Mouse (Mus musculus): ENCODE measurements around the gene Rbms3. TPM values are rescaled to one million over a fixed set of nuclear protein-coding genes. Genes with fewer than 3 reads are reported as not detected.
A peak's percentile ranks its signal among the peaks of the same experiment; 100 is the strongest.

The Rbms3 gene
- total RNA-seq (2021), result 10 to 100 TPM; 19.8 to 27.8 TPM
- long read RNA-seq, experiment 1, result 0 reads
- long read RNA-seq, experiment 2, partial matches to known transcripts, result 5 of 8 reads
- long read RNA-seq, experiment 2, other reads (novel, unspliced or antisense), result 2 of 8 reads

DNA sequence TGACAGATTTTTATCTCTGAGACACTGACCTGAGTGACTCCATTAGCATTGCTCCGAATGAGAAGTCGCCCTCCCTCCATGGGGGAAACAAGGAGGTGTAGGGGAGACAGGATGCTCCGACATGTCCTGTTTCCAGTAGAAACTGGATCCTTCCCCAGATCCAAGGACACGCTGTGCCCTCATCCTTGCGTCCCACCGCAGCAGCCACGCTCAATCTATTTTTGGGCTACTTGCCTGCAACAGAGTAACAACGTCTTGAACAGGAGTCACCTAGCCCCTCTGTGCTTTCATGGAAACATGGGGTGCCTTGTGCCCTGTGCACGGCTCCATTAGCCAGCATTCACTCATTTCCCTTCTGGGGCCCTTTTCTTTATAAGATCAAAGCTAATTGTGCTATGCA is at the start of gene Rbms3:
TSS of gene Rbms3 (minus strand) at position 143 of the 400 bp plus-strand sequence.
- DNase-seq (ENCODE audit: low spot score in 2 of 2), result no peak

DNA sequence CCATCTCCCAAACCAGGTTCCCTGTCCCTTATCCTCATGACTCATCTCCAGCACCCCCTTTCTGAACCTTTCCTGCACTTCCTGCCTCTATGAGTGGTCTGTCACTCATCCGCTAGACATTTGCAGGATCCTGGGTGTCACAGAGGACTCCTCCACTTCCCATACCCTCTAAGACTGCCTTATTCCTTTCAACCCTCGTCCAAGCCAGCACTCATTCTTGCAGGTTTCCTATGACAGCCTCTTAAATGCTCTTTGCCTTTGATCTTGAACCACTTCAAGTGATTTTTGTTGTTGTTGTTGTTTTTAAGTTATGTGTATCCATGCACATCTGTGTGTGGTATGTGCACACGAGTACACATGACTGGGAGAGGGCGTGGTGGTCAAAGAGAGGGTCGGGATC is 43.6 kb upstream of the Rbms3 start:
- DNase-seq (ENCODE audit: low spot score in 2 of 2), result no peak

DNA sequence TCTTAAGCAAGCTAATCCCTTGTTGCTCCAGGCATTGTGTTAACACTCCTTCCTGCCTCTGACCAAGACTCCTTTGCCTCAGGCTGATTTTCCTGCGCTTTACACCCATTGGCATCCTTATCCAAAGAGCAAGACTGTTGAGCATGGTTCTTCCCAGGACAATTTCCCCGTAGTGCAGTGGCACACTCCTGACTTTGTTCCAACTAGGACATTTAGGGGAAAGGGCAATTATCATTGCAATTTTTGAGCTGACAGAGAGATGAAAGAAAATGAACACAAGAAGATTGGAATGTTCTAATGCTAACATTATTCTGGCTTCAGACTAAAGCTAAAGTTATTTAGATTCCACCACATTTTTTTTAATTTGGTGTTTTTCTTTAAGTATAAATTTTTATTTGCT is 24.9 kb upstream of the Rbms3 start:
- no peak for DNase-seq (ENCODE audit: low spot score in 2 of 2)

DNA sequence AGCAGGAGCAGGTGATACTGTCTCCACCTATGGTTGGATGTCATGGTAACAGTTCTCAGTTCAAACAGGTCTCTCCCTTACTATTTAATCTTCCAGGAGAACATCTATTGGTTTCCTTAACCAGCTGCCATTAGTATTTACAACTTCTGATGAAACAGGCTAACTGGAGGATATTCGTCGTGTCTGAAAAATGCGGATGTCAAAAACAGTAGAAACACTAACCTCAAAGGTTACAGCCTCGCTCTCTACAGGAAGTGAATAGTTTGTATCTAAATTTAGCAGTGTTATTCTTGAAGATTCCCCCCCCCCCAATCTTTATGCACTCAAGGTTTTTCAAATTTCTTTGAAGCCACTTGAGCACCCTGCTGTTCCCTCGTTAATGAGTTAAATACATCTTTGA is 23.9 kb upstream of the Rbms3 start:
- no peak for DNase-seq (ENCODE audit: low spot score in 2 of 2)

DNA sequence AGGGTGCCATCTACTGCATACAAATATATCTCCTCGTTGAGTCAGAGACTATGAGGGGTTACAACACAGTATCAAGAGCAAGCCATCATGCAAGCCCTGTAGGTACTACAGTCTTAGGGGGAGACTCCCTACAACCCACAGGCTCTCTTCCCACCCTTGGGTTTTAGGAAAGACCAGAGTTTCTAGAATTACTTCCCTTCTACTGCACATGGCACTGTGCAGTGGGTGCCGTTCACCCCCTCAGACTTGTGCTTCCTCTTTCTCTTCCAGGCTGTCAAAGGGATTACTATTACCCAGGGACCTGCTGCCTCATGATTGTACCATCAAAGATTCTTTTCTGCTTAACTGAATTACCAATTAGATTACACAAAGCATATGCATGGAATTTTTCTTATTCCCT is 16.4 kb upstream of the Rbms3 start:
- no peak for DNase-seq (ENCODE audit: low spot score in 2 of 2)

DNA sequence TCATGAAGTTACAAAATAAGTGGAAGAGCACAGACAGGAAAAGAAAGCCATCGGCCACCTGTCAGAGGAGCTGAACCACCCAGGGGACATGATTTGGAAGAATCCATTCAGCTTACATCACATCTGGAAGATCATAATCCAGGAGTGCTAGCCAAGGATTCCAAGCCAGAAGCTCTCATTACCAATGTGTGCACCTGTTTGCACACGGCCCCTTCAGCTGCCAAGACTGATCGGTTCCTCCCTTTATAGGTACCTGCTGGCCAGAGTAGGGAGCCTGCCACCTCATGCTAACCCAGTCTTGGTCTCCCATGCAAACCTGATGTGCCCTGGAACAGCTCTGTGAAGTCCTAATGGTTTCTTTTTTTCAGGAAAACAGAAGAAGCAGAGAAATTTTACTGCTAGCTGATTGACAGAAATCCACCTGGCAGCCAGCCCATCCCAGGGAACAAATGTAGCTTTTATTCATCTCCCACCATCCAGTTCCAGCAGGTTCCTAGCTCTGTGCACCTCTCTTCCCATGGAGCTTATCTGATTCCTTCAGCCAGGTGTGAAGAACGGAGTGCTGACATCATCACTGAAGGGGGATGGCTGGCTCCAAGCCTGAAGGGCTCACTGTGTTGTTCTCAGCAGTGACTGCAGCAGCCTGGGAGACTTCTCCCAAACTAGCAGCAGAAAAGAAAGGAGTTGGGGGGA is 11.5 kb upstream of the Rbms3 start:
- DNase-seq (ENCODE audit: low spot score in 2 of 2), result no peak

DNA sequence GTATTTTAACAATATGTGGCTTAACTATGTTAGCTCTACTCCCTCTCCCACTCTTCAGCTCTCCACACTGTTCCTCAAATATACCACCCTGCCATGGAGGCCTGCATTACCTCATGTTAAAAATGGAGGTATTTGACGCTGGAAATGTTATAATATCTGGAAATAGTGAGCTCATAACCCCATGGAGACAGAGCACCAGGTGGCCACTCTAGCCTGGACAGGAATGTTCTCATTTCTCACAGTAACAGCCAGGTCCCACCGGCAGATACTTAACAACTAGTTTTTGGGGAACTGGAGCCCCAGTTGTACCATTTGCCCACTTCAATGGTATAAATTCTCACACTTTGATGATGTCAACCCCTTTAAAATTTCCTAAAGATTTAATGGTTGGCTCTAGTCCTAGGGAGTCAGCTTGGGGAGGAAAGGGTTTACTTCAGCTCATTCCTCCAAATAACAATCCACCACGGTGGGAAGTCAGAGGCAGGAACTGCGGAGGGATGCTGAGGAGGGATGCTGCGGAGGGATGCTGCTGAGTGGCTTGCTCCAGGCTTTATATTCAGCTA is 9.0 kb upstream of the Rbms3 start:
- no peak for DNase-seq (ENCODE audit: low spot score in 2 of 2)

DNA sequence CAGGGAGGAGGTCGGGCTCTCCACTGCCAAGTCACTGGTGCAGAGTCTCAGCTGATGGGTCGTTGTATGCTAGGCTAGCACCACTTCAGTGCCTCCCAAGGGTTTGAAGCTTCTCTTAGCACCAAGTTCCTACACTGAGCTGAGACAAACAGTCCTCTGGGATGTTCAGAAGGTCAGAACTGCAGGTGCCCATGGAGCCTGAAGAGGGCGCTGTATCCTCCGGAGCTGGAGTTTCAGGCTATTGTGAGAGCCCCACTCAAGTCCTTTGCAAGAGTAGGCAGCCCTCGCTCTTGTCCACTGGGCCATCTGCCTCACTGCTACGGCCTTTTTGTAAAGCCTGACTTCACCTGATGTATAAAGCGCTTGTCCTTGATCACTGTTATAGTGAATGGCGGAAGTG is 6.8 kb upstream of the Rbms3 start:
- DNase-seq (ENCODE audit: low spot score in 2 of 2), result no peak

DNA sequence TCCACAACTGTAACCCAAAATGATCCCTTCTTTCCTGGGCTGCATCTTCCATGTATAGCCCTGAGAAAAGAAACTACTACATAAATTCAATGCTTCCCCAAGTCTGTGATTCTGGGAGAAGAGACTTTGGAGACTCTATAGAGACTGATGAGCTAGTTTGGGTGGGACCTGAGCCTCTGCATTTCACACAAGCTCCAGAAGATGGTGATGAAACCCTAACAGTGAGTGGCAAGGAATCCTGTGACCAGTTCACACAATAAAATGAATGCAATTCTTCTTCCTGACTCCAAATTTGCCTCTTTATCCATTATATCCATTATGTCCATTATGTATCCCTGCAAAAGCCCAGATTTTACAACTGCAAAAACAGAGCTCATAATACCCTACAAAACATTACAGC is 2.5 kb downstream of the Rbms3 start:
- DNase-seq (ENCODE audit: low spot score in 2 of 2), result no peak

DNA sequence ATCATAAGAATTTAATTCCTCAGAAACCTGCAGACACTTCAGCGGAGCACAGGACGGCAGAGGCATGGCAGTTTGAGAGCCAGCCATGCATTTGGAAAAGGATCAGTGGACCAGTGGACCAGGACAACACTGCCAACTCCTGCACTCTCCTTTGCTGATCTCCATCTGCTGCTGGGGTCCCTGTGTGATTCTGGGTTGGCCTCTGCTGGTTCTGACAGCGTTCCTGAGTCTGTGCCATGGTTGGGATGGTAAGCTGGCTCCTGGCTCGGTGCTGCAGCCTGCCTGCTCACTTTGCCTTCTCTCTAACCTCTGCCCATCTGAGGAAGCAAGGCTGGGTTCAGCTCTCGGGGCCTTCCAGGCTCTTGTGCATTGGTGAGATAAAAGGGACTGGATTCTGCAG is 28.9 kb downstream of the Rbms3 start:
- DNase-seq (ENCODE audit: low spot score in 2 of 2), result no peak

DNA sequence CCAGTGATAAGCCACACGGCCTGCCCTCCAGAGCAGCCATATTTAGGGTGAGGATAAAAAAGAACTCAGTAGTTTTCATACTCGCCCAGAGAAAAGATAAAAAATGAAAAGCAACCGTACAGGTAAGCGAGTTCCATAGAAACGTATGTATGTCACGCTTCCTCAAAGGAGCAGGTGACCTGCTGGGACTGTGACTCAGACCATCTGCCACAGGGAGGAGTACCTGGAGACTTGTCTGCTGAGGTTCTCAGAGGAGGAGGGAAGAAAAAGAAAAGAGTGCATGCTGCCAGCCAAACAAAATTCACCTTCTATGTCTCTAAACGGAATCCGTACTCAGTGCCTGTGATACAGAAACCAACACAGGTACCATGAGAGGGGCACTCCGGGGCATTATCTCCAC is 30.4 kb downstream of the Rbms3 start:
- DNase-seq (ENCODE audit: low spot score in 2 of 2), result no peak

DNA sequence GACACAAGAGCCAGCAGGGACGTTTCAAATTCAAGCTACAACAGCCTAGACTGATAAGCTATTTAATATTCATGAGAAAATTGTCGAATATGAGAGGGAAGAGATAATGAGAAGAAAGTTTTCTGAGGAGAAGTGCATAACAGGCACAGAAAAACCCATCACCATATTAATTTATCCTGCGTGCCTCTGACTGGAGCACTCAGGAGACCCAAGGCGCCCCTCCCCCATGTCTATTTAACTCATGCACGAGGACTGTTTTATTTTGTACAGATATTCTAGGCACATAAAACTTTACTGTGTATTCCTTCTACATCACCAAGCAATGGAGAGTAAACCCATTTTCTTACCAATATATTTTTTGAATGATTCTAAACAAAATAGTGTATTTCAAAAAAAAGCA is 33.6 kb downstream of the Rbms3 start:
- no peak for DNase-seq (ENCODE audit: low spot score in 2 of 2)

DNA sequence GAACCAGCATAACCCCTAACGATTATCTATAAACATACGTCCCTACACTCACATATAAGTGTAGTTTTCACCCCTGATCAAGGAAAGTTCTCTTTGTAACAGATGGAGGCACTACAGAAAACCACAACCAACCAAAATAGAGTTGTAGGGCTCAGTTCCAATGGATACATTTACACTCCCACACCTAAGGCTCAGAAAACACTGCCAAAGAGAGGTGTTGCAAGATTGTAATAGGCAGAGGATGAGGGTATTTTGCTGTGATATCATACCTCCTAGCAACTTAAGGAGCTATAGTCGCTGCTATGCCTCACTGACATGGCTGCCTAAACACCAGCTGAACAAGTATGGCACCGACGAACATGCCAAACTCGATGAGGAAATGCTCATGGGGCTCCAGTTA is 44.4 kb downstream of the Rbms3 start:
- no peak for DNase-seq (ENCODE audit: low spot score in 2 of 2)

DNA sequence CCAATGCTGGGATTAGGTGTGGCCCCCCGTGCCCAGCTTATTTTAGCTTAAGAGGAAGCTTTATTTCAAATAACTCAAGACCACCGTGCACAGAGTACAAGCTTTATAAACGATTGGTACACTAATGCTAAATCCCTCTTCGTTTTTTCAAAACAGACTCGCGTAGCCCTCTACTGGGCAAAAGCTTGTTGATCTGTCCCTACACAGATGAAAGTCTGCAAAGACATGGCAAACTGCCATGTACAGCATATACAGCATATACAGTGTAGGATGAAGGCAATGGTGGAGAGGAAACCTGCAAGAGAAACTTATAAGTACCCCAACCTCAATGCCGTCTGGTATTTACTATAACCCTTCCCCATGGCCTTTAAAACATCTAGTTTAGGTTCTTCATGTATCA is 46.1 kb downstream of the Rbms3 start:
- DNase-seq (ENCODE audit: low spot score in 2 of 2), result no peak

DNA sequence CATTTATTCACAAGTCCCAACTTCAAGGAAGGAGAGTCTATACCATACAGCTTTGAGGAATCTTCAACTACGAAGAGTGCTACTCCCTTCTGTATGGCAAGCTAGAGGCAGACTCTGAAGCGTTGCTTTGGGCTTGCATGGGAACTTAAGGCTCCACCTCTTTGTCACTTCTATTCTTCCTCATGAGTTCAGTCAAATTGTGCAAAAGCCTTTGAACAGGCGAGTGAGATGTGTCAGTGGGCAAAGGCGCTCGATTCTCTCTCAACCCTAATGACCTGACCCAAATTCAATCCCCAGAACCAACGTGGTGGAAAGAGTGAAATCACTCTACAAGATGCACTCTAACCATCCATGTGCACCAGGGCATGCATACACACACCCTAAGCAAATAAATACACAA is 47.1 kb downstream of the Rbms3 start:
- DNase-seq (ENCODE audit: low spot score in 2 of 2), result no peak

DNA sequence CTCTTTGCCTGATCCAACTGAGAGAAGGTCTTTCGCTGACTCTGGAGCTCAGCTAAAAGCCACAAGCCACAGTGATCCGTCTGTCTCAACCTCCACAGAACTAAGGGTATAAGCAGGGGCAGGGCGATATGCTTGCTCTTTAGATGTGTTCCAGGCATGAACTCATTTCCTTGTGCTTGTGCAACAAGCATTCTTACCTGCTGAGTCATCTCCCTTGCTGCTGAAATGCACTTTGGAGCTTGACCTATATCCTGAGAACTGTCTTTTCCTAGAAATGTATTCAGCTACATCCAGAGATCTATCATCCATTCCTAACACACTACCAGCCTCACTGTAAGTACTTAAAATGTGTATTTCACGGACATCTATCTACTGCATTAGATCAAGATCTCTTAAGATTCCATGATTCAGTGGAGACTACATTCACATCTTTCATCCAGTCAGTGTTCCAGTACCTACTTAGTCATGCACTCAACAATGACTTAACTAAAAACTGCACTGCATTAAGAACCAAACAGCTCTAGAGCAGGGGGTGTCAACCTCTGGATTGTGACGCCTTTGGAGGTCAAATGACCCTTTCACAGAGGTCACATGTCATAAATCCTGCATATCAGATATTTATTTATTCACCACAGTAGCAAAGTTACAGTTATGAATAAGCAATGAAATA is 58.4 kb downstream of the Rbms3 start:
- peak in 1 of 2 experiments; percentile 8 for DNase-seq (ENCODE audit: low spot score in 2 of 2)

DNA sequence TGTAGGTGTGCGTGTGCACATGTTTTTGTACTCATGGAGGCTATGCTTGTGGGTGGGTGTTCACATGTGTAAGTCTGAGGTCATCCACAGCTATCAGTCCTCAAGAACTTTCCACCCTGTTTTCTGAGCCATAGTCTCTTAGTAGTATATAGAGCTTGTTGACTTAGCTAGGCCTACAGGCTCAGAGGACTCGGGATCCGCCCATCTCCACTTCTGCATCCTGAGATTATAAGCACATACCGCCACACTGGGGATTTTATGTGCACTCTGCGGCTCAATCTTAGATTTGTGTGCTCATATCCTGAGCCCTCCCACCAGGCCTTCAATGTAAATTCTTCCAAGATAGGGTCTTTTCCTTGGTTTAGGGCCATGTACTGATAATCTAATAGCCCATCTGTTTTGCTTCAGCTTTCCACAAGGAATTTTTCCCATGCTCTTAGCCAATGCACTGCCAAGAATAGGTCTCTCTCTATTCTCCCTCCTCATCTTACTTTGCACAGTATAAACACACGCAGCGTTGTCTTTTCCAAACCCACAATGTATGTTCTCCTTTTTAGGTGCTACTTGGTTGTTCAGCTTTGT is 59.4 kb downstream of the Rbms3 start:
- no peak for DNase-seq (ENCODE audit: low spot score in 2 of 2)

DNA sequence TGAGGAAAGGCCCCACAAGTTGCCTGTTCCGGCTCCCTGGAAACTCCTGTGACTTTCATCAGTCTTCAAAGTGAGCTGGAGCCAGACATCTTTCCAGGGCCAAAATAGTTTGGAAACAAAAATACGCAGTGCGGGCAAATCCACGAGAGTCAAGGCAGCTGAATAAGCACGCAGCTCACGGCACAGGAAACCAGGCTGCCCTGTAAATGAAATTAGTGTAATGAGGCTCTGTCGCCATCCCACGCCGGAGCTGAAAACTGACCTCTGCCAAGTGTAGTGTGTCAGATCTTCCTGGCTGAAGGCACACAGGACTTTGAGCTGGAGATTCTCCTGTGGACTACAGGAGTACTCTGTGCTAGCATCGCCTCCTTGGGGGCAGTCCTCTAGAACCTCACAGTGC is 63.4 kb downstream of the Rbms3 start:
- DNase-seq (ENCODE audit: low spot score in 2 of 2), result no peak

DNA sequence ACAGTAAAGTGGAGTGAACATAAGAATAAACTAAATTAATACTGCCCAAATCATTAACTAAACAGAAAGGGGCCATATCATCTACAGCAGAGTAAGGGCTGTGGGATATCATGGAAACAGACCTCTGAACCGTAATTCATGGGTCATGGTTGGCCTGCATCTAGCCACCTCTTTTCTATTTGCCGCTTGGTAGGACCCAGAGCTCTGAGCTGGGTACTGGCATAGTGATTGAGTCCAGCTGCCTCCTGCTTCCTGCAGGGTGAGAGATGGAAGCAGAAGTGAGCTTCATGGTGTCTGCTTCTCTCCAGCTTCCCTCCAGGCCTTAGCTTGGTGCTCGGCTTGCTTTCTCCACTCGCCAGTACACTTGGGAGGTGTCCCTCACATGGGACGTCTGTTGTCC is 71.2 kb downstream of the Rbms3 start:
- no peak for DNase-seq (ENCODE audit: low spot score in 2 of 2)

DNA sequence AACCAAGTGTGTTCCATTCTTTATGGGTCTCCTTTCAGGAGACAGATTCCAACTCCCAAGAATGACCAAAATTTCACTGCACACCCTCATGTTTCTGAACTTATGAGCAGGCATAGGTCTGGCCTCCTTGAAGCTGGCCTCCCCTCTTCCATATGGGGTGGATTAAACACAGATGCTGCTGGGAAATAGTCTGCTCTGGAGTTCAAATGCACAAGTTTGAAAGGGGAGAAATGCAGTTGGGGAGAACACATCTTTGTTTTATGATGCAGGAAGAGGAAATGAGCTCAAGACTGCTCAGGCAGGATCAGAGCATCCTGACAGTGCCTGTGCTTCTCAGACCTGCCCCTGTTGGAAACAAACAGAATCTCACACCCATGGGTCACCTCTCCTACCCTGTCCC is 75.4 kb downstream of the Rbms3 start:
- DNase-seq (ENCODE audit: low spot score in 2 of 2), result no peak

DNA sequence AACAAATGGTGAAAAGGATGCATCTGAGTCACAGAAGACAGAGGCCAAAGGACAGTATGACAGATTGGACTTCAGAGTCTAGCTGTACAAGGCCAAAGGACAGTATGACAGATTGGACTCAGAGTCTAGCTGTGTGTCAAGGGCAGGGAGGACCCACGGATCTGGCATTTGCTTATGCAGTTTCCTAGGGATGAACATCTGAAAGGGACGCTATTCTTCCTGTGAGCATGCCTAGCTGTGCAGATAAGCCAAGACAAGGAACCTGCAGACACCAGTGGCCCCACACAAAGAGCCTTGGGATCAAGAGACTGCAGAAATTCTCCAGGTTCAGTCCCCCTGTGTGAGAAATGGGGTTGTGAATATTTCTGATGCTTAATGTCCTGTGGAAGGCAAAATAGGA is 100.4 kb downstream of the Rbms3 start:
- no peak for DNase-seq (ENCODE audit: low spot score in 2 of 2)

DNA sequence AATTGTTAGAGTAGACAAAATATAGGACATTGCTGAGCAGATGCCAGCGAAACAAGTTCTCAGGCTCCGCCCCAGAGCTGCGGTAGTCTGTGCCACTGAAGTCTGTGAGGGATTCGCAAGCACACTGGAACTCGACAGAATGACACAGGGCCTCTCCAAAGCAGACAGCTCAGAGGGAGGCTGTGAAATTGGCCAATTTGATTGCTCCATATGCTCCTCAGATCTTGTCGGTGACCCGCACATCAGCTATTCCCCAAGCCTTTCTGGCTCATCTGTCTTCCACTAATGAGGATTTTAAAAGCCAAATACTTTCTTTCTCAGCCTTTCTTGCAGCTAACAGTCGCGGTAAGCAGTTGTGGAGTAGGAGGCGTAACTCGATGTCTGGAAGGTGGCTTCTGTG is 120.8 kb downstream of the Rbms3 start:
- no peak for DNase-seq (ENCODE audit: low spot score in 2 of 2)

All from adrenal gland, adult 18-20 months (tissue).